Mouse (Mus musculus) CH12.LX (cell line): Measurements from ENCODE around the gene Ap3d1. TPM values are rescaled to one million over a fixed set of nuclear protein-coding genes. Genes with fewer than 3 reads are reported as not detected.
A peak's percentile ranks its signal among the peaks of the same experiment; 100 is the strongest.

Experiments
- DNase-seq: peaks from one replicate; pipeline ENCODE4 v3.0.0-alpha.2; 2013; ENCODE audit errors: extremely low read depth
- H3K27ac ChIP-seq: 2 replicates; pipeline ENCODE4 v1.5.1; 2012; ENCODE audit warnings: low read depth, mild to moderate bottlenecking, control low read depth, moderate library complexity; ENCODE audit not compliant: insufficient read depth
- H3K27me3 ChIP-seq: replicated peaks from 2 replicates; pipeline ENCODE3; 2012; ENCODE audit warnings: inconsistent platforms
- H3K36me3 ChIP-seq, 2 experiments: replicated peaks in 1 of 2; 2 replicates each; pipeline versions ENCODE3 to v1.6.1; 2012; ENCODE audit warnings: inconsistent platforms in 1 of 2, low read length in 1 of 2, mild to moderate bottlenecking in 1 of 2, mixed read lengths in 1 of 2, moderate library complexity in 1 of 2; ENCODE audit not compliant: control insufficient read depth in 1 of 2, insufficient read depth in 1 of 2
- H3K4me1 ChIP-seq, 2 experiments: 2 replicates each; pipeline ENCODE4 v1.6.1; 2012; ENCODE audit warnings: inconsistent platforms in 1 of 2, moderate library complexity in 1 of 2; ENCODE audit not compliant: insufficient read depth in 2 of 2, control insufficient read depth in 1 of 2
- H3K4me2 ChIP-seq: 2 replicates; pipeline ENCODE4 v1.6.1; 2012; ENCODE audit warnings: low read depth, mild to moderate bottlenecking, control low read depth; ENCODE audit not compliant: poor library complexity, insufficient read depth, severe bottlenecking
- H3K4me3 ChIP-seq, 3 experiments: fragments of 150-350 bp in 1 of 3; sonication (generic) in 1 of 3; replicated peaks in 1 of 3; 2 replicates each; pipeline versions ENCODE3 to v1.5.1; 2011 to 2012; ENCODE audit warnings: low read depth in 2 of 3, low read length in 2 of 3, mild to moderate bottlenecking in 2 of 3, moderate library complexity in 2 of 3, control low read depth in 1 of 3, improper control_type of control experiment in 1 of 3, inconsistent platforms in 1 of 3, mixed read lengths in 1 of 3; ENCODE audit not compliant: poor library complexity in 1 of 3
- H3K79me2 ChIP-seq: replicated peaks from 2 replicates; pipeline ENCODE4 v1.6.1; 2012; ENCODE audit warnings: mild to moderate bottlenecking, moderate library complexity; ENCODE audit not compliant: control insufficient read depth, poor library complexity, insufficient read depth, severe bottlenecking; ENCODE audit errors: extremely low read depth
- H3K9ac ChIP-seq: 2 replicates; pipeline ENCODE4 v1.6.1; 2012; ENCODE audit warnings: low read depth, mild to moderate bottlenecking, control low read depth, moderate library complexity; ENCODE audit not compliant: insufficient read depth
- H3K9me3 ChIP-seq: replicated peaks from 2 replicates; pipeline ENCODE3; 2012; ENCODE audit warnings: low read length, inconsistent platforms, mixed read lengths
- CHD2 ChIP-seq: IDR thresholded peaks from 2 replicates; pipeline ENCODE4 v1.6.1; 2011; ENCODE audit warnings: low read length, improper control_type of control experiment
- EP300 ChIP-seq: IDR thresholded peaks from 2 replicates; pipeline ENCODE4 v1.6.1; 2011; ENCODE audit warnings: low read length, improper control_type of control experiment
- GABPA ChIP-seq: IDR thresholded peaks from 2 replicates; pipeline ENCODE4 v1.6.1; 2012; ENCODE audit warnings: low read depth, low read length, improper control_type of control experiment, inconsistent platforms; ENCODE audit not compliant: insufficient replicate concordance
- IRF4 ChIP-seq: IDR thresholded peaks from 2 replicates; pipeline ENCODE4 v1.6.1; 2014; ENCODE audit warnings: low read depth, mild to moderate bottlenecking, inconsistent platforms, low read length, improper control_type of control experiment
- JUN ChIP-seq: IDR thresholded peaks from 2 replicates; pipeline ENCODE4 v1.6.1; 2011; ENCODE audit warnings: low read depth, mild to moderate bottlenecking, low read length, improper control_type of control experiment, moderate library complexity; ENCODE audit not compliant: insufficient read depth
- MAFK ChIP-seq: IDR thresholded peaks from 2 replicates; pipeline ENCODE4 v1.6.1; 2011; ENCODE audit warnings: low read length, improper control_type of control experiment; ENCODE audit not compliant: insufficient replicate concordance
- MAX ChIP-seq: IDR thresholded peaks from 2 replicates; pipeline ENCODE4 v1.6.1; 2011; ENCODE audit warnings: low read length, improper control_type of control experiment
- MEF2A ChIP-seq: IDR thresholded peaks from 2 replicates; pipeline ENCODE4 v1.6.1; 2014; ENCODE audit warnings: low read depth, mild to moderate bottlenecking, inconsistent platforms, low read length, improper control_type of control experiment, borderline replicate concordance
- NELFE ChIP-seq: IDR thresholded peaks from 2 replicates; pipeline ENCODE4 v1.6.1; 2011; ENCODE audit warnings: low read depth, low read length, improper control_type of control experiment
- PAX5 ChIP-seq: IDR thresholded peaks from 2 replicates; pipeline ENCODE4 v1.6.1; 2012; ENCODE audit warnings: low read length, inconsistent platforms, mixed read lengths
- SIN3A ChIP-seq: IDR thresholded peaks from 2 replicates; pipeline ENCODE4 v1.6.1; 2012; ENCODE audit warnings: low read length, improper control_type of control experiment, inconsistent platforms
- TBP ChIP-seq: conservative IDR thresholded peaks from 2 replicates; pipeline ENCODE4 v1.6.1; 2011; ENCODE audit warnings: low read depth, low read length, improper control_type of control experiment
- UBTF ChIP-seq: IDR thresholded peaks from 2 replicates; pipeline ENCODE4 v1.6.1; 2012; ENCODE audit warnings: low read depth, mild to moderate bottlenecking, inconsistent platforms, low read length, improper control_type of control experiment, moderate library complexity
- ZKSCAN1 ChIP-seq: IDR thresholded peaks from 2 replicates; pipeline ENCODE4 v1.6.1; 2012; ENCODE audit warnings: low read depth, inconsistent platforms, low read length, improper control_type of control experiment, borderline replicate concordance
- ZMIZ1 ChIP-seq: IDR thresholded peaks from 2 replicates; pipeline ENCODE4 v1.6.1; 2012; ENCODE audit warnings: low read depth, mild to moderate bottlenecking, inconsistent platforms, low read length, improper control_type of control experiment
- dilution Hi-C: fragments of 300-500 bp; cut with MboI; formaldehyde crosslinking; loops from 2 replicates; pipeline ENCODE4 v1.14.3; 2020; ENCODE audit warnings: low sequenced_read_pairs; ENCODE audit not compliant: extremely low pct_unique_long_range_greater_than_20kb, extremely low pct_ligation_motif_present
- in situ Hi-C: fragments of 300-500 bp; cut with MboI; formaldehyde crosslinking; loops from 3 replicates; pipeline ENCODE4 v1.14.3; 2019; ENCODE audit warnings: low sequenced_read_pairs, low pct_ligation_motif_present, low pct_unique_long_range_greater_than_20kb, mixed read lengths
- polyA plus RNA-seq: library from polyadenylated mRNA; unstranded; fragments of >175 nt; gene quantifications from 2 replicates; pipeline ENCODE4 v1.2.1, GENCODE M21; 2012; ENCODE audit warnings: low read depth; ENCODE audit not compliant: insufficient read length
- total RNA-seq, 2 experiments: library from RNA; depleted of rRNA; stranded (reverse); fragments of 300-350 nt in 1 of 2; fragments of >200 nt in 1 of 2; gene quantifications; 2 replicates each; pipeline ENCODE4 v1.2.3; 2012 to 2014

The Ap3d1 gene
- total and polyA plus RNA-seq, 3 experiments, result 28.4 to 57.0 (median 49.4) TPM

GRCm38 (mm10) chr10:80674161-80674711, 67.8 kb downstream of the Ap3d1 start:
- Histone ChIP-seq H3K4me2 (peak overlapping the region; percentile 64), H3K79me2 (peaks cover 40% of the 10 kb centered on the region), H3K4me3 (peak overlapping the region; percentile 21 to 85 (median 75)), H3K36me3 (peaks cover 38 to 56% of the 10 kb centered on the region in 2 experiments), H3K4me1 (peaks cover 21 to 73% of the 10 kb centered on the region in 2 experiments), H3K9ac (peak overlapping the region; percentile 98; the same call in 1 of the 2 replicates), H3K9me3 (no peaks in the 10 kb centered on the region), H3K27ac (no peak overlapping the region), H3K27me3 (no peaks in the 10 kb centered on the region)
- TF ChIP-seq TBP (no peak), ZKSCAN1 (no peak), ZMIZ1 (no peak), UBTF (no peak), SIN3A (no peak), PAX5 (no peak), IRF4 (no peak), MAX (no peak), MAFK (no peak), CHD2 (no peak)
- in situ Hi-C loops, result no loop called here
- DNase-seq, result no peak
- dilution Hi-C loops, result no loop called here

DNA sequence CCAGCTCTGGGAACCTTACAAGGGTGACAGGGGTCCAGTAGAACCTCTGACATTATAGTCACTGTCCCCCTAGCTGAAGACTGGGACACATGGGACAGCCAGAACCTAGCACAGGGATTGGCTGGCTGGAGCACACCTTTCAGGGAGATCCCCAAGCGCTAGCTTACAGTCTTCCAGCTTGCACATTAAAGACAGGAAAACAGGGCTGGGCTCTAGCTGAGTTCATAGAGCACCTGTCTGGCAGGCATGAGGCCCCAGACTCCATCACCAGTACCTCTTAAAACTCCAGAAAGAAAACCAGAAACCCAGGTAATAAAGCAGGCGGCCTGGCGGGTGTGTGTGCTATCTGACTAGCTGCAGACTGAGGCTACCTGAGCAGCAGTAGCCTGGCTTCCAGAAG, 68.4 kb downstream of the Ap3d1 start:
- H3K9ac ChIP-seq, result no peak overlapping the region; the same call in 1 of the 2 replicates
- dilution Hi-C loops (no loop called here), in situ Hi-C loops (no loop called here)
- H3K79me2 ChIP-seq, result peaks cover 40% of the 10 kb centered on the region
- no peak for TF ChIP-seq JUN
- TF ChIP-seq EP300, result no peak
- TF ChIP-seq GABPA, result no peak
- no peak for TF ChIP-seq NELFE
- TF ChIP-seq TBP, result no peak
- TF ChIP-seq MAFK, result no peak
- TF ChIP-seq CHD2, result no peak
- TF ChIP-seq MEF2A, result no peak
- no peak overlapping the region for H3K27ac ChIP-seq
- no peak for DNase-seq
- no peaks in the 10 kb centered on the region for H3K27me3 ChIP-seq
- no peaks in the 10 kb centered on the region for H3K9me3 ChIP-seq
- peak overlapping the region; percentile 64; the same call in 1 of the 2 replicates for H3K4me2 ChIP-seq
- peak overlapping the region in 1 of 3 experiments; percentile 85 for H3K4me3 ChIP-seq
- H3K4me1 ChIP-seq, result peaks cover 21 to 74% of the 10 kb centered on the region in 2 experiments
- H3K36me3 ChIP-seq, result peaks cover 43 to 61% of the 10 kb centered on the region in 2 experiments
